Mouse (Mus musculus) cerebellum, postnatal 4 days (tissue): ENCODE results near the gene Mrgprf.
A peak's percentile ranks its signal among the peaks of the same experiment; 100 is the strongest.

Source experiments
- DNase-seq, 2 experiments: peaks; one replicate each; pipeline ENCODE4 v3.0.0; 2022; ENCODE audit warnings: low spot score in 2 of 2, mixed read lengths in 1 of 2

Mrgprf gene

GRCm38 (mm10) chr7:145301008-145301340 lies 346 bp downstream of the Mrgprf start:
- DNase-seq = no peak

- DNase-seq = no peak
Observed at GRCm38 (mm10) chr7:145301341-145302005, 845 bp downstream of the Mrgprf start.

- DNase-seq = no peak
Observed at GRCm38 (mm10) chr7:145302488-145303285, 2.1 kb downstream of the Mrgprf start.

- DNase-seq = no peak
Observed at GRCm38 (mm10) chr7:145304153-145304552, 3.5 kb downstream of the Mrgprf start.

- DNase-seq = no peak
Observed at GRCm38 (mm10) chr7:145307636-145308035, 7.0 kb downstream of the Mrgprf start.

GRCm38 (mm10) chr7:145308061-145308675 lies 7.5 kb downstream of the Mrgprf start:
- no peak for DNase-seq

GRCm38 (mm10) chr7:145308866-145309265 lies 8.2 kb downstream of the Mrgprf start:
- DNase-seq = no peak

- DNase-seq = no peak
Observed at GRCm38 (mm10) chr7:145309877-145310276, 9.2 kb downstream of the Mrgprf start.

GRCm38 (mm10) chr7:145310526-145310925 lies 9.9 kb downstream of the Mrgprf start:
- no peak for DNase-seq

GRCm38 (mm10) chr7:145312137-145312536 lies 11.5 kb downstream of the Mrgprf start:
- DNase-seq = no peak

- DNase-seq = no peak
Observed at GRCm38 (mm10) chr7:145314785-145315411, 14.3 kb downstream of the Mrgprf start, which contains the start of gene Mrgprd. Gene Mrgprd (plus strand): TSS chr7:145314835.

- DNase-seq = no peak
Observed at GRCm38 (mm10) chr7:145317522-145317921, 16.9 kb downstream of the Mrgprf start.

- no peak for DNase-seq
Observed at GRCm38 (mm10) chr7:145319481-145319880, 18.9 kb downstream of the Mrgprf start.

GRCm38 (mm10) chr7:145323607-145324006 lies 23.0 kb downstream of the Mrgprf start:
- no peak for DNase-seq

GRCm38 (mm10) chr7:145325697-145326096 lies 25.1 kb downstream of the Mrgprf start:
- DNase-seq = no peak

GRCm38 (mm10) chr7:145329982-145330381 lies 29.4 kb downstream of the Mrgprf start:
- no peak for DNase-seq

- DNase-seq = no peak
Observed at GRCm38 (mm10) chr7:145330641-145331040, 30.0 kb downstream of the Mrgprf start.

GRCm38 (mm10) chr7:145332376-145333041 lies 31.9 kb downstream of the Mrgprf start:
- DNase-seq = no peak

GRCm38 (mm10) chr7:145333936-145334335 lies 33.3 kb downstream of the Mrgprf start:
- no peak for DNase-seq

- no peak for DNase-seq
Observed at GRCm38 (mm10) chr7:145334428-145335027, 33.9 kb downstream of the Mrgprf start.

- peak in 1 of 2 experiments; percentile 73 for DNase-seq
Observed at GRCm38 (mm10) chr7:145335199-145335598, 34.6 kb downstream of the Mrgprf start.
